Mouse (Mus musculus): ENCODE results near the gene Klk10. TPM values are rescaled to one million over a fixed set of nuclear protein-coding genes. Genes with fewer than 3 reads are reported as not detected.

The Klk10 gene
- polyA plus RNA-seq (2012), result not detected in 2 replicates

DNA sequence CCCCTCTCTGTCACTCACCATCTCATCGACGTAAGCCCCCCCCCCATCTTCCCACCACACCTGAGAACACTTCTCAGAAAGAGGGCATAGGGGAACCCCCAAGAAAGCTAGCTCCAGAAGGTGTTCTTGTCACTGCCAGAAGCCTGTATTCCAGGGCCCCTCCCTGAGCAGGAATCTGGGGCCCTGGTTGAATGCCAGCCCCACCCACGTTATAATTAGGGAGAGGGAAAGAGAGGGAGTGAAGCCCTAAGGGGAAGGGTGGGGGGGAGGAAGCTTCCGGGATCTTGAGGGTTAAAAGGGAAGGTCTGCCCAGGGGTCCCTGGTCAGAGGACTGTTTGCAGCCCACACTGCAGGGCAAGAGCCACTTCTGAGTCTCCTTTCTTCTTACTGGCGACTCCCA is at the start of gene Klk10:
Gene Klk10 (plus strand): TSS at position 290 of the 400 bp plus-strand sequence.
- no peak for TF ChIP-seq GATA1 (IDR thresholded peaks at IDR 0.05; ENCODE audit: low read length)

DNA sequence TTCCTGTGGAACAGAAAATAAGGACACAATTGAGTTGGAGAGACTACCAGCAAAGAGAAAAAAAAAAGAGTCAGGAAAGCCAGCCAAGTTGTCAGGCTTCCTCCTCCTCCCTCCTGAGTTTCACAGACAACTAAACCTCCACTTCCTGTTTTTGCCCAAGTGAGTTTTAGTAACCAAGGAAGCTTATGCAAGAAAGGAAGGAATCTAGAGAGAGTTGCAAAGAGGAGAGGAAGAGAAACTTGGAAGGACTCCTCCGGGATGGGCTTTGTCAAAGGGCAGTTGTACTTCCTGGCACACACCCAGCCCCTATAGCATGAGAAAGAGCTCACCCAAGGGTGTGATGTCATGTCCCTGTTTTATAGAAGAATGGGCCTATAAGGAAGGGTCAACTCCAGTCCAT is 33.0 kb upstream of the Klk10 start:
- TF ChIP-seq GATA1 (IDR thresholded peaks at IDR 0.05; ENCODE audit: low read length), result no peak

DNA sequence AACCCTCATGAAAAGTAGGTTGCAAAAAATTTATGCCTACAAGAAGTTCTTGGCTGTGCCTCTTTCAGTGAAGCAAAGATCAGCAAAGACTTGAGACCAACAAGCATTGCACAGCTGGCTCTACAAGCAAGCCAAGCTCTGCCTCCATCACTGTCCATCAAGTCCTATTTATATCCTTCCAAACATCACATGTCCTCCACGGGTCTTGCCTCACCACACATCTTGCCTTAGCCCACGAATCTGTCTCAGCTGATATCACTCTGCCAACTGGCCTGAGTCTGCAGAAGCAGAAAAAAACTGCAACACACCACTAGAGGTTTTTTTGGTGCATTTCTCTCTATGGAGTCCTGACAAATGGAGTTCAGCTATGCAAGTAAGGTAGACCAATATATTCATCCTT is 28.0 kb upstream of the Klk10 start:
- no peak for TF ChIP-seq GATA1 (IDR thresholded peaks at IDR 0.05; ENCODE audit: low read length)

DNA sequence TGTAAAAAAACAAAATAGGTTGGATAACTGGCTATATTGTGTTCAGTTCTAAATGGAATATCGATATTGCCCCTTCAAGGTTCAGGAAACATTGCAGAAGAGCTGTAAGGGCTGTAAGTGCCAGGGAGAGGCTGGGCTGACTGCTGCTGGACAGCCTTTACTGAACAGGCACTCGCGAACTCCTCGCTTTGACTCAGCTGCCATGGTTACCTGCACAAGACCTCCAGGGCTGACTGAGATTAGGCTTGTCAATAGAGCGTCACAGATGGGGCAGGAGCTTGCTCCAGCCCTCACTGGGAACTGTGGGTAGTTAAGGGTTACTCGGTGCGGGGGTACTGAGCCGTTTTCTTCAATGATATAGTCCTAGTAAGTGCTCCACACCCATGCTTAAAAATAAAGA is 14.4 kb upstream of the Klk10 start:
- TF ChIP-seq GATA1 (IDR thresholded peaks at IDR 0.05; ENCODE audit: low read length), result no peak

DNA sequence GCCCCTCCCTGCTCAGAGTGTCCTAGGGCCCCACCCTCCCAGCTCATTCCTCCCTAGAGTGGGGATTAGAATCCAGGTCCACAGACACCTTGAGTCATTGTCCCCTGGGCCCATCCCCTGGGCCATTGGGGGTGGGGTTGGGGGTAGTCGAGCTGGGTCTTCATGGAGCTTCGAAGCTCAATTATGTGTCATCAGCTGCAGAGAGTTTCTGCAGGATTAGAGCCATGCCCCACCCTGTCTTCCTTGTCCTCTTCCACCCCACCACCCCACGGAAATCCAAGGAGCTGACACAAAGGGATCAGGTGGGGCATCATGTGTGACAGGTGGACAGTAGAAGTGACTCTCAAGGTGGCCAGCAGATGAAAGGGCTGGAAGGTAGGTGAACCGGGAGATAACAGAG is 12.2 kb upstream of the Klk10 start, which contains the start of gene Klk12:
Gene Klk12 (plus strand): TSS at position 301 of the 400 bp plus-strand sequence.
- TF ChIP-seq GATA1 (IDR thresholded peaks at IDR 0.05; ENCODE audit: low read length), result no peak

DNA sequence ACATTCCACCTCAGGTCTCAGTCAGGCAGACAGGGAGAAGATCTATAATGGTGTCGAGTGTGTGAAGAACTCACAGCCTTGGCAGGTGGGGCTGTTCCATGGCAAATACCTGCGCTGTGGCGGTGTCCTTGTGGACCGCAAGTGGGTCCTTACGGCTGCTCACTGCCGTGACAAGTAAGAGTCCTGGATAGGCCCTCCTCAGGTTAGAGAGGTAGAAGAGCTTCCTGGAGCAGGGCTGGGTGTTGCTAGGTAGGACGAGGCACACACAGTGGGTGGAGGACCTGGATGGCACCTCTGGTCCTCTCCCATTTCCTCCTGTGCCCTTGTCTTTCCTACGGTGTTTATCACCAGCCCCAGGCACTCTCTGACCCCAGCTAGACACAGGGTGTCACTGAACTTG is 11.2 kb upstream of the Klk10 start:
- TF ChIP-seq GATA1 (IDR thresholded peaks at IDR 0.05; ENCODE audit: low read length), result no peak

DNA sequence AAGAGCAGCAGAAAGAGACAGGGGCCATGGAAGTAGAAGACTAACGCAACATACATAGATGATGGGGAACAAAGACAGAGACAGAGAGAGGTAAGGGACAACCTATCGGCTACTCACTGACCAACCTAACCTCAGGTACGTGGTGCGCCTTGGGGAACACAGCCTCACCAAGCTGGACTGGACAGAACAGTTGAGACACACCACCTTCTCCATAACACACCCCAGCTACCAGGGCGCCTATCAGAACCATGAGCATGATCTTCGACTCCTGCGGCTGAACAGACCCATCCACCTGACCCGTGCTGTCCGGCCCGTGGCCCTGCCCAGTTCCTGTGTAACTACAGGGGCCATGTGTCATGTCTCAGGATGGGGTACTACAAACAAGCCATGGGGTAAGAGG is 10.1 kb upstream of the Klk10 start:
- TF ChIP-seq GATA1 (IDR thresholded peaks at IDR 0.05; ENCODE audit: low read length), result no peak

DNA sequence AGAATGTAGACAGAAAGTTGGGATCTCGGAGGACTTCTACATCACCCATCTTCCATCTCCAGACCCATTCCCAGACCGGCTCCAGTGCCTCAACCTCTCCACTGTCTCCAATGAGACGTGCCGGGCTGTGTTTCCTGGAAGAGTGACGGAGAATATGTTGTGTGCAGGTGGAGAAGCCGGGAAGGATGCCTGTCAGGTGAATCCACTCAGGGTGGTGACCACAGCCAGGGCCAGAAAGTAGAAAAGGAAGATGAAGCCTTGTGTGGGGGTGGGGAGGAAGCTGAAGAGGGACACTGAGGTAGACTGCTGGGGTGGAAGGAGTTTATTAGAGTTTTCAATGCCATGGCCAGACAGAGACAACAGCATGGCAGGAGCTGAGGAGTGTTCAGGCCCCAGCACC is 8.9 kb upstream of the Klk10 start:
- no peak for TF ChIP-seq GATA1 (IDR thresholded peaks at IDR 0.05; ENCODE audit: low read length)

DNA sequence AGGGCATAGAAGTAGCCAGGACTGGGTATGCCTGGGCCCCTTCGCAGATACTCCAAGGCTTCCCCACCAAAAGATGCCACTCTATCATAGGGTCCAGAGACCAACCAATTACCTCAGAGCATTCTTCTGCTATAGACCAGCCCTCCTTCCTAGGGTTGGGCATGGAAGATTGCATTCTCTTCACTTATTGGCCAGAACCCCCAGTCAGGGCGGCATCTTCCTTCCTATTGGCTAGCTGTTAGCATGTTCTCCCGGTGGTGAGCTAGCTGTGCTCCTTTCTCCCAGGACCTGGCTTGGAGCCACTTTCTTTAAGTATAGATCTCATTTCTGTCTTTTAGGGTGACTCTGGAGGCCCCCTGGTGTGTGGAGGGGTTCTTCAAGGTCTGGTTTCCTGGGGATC is 7.9 kb upstream of the Klk10 start:
- TF ChIP-seq GATA1 (IDR thresholded peaks at IDR 0.05; ENCODE audit: low read length), result no peak

DNA sequence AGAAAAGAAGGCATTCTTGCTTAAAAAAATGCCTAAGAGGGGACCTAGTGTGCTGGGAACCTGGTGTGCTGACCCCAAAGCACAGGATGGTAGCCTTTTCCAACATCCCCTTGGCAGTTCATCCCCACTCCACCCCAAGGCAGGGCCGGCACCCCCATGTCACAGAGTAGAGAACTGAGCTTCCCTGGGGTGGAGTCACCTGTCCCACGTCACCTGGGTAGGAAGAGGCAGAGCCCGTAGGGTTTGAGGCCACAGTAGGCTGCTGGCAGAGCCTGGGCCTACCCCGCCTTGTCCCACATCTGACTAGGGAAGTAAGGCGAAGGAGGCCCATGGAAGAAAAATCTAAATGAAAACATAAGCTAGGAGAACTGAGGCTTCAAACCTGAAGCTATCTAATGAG is 6.5 kb upstream of the Klk10 start, which contains the start of gene Klk11:
Gene Klk11 (plus strand): TSS at position 241 of the 400 bp plus-strand sequence.
- TF ChIP-seq GATA1 (IDR thresholded peaks at IDR 0.05; ENCODE audit: low read length), result no peak

DNA sequence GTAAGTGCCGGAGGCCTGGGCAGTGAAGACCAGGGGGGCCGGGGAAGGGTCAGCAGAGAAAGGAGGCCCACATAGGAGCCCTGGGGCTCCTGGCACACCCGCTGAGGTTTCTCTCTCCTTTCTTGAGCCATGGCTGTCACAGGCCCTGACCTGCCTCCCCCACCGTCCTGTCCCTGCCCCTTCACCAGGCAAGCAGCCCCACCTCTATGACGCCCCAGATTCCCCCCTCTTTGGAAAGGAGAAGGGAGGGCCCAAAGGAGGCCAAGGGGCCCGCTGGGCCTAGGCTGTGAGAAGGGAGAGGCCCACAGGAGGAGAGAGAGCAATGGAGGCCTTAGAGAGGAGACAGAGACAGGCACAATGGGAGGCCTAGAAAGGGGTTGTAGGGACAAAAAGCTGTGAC is 6.0 kb upstream of the Klk10 start:
- TF ChIP-seq GATA1 (IDR thresholded peaks at IDR 0.05; ENCODE audit: low read length), result no peak

DNA sequence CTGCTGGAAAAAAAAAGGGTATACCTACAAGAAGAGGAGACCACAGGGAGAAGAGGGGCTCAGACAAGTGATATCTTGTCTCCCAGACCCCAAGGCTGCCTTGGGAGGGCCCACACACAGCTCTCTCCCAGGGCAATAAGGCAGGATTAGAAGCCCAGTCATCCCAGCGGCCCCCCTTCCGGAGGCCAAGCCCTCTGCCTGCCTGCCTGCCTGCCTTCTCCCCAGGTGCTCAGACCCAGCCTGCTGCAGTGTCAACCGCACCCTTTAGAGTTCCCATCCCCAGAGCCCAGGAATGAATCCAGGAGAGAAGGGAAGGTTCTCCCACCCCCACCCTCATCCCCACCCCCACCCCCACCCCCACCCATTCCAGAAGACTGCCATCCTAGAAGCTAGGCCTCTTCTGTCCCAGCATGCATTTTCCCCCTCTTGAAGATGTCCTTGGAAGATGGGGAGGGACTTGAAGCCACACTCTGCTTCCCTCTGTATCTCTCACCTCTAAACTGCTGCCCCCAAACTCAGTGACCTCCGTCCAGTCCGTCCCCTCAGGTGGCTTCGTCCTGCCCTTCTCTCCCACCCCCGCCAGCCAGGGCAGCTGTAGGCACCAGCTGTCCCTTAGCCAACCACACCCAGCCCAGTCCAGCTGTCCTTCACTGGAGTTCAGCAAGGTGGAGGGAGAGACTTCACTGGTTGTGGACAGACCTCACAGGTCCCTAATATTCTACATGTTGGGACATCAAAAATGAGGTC is 5.4 kb upstream of the Klk10 start:
- no peak for TF ChIP-seq GATA1 (IDR thresholded peaks at IDR 0.05; ENCODE audit: low read length)

DNA sequence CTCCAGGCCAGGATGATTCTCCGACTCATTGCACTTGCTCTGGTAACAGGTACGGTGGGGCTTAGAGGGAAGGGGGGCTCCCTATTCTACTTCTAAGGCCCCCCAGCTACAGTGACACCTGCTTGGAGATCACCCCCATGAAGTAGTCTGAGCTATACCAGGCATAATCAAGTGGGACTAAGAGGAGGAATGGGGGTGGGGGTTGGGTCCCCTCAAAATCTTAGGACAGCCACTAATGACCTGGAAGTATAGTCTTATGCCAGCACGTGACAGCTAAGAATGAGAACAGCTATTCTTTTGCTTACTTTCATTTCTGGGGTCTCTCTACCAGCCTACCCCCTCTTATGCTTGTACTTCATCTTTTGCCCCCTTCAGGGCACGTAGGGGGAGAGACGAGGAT is 4.3 kb upstream of the Klk10 start:
- no peak for TF ChIP-seq GATA1 (IDR thresholded peaks at IDR 0.05; ENCODE audit: low read length)

DNA sequence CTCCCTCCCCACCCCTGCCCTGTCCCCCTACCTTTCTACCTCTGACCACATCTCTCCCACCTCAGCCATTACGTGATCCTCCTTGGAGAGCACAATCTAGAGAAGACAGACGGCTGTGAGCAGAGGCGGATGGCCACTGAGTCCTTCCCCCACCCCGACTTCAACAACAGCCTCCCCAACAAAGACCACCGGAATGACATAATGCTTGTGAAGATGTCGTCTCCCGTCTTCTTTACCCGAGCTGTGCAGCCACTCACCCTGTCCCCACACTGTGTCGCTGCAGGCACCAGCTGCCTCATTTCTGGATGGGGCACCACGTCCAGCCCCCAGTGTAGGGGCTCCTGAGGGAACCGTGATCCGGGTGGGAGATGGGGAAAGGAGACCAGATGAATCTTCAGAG is 3.4 kb upstream of the Klk10 start:
- TF ChIP-seq GATA1 (IDR thresholded peaks at IDR 0.05; ENCODE audit: low read length), result no peak

DNA sequence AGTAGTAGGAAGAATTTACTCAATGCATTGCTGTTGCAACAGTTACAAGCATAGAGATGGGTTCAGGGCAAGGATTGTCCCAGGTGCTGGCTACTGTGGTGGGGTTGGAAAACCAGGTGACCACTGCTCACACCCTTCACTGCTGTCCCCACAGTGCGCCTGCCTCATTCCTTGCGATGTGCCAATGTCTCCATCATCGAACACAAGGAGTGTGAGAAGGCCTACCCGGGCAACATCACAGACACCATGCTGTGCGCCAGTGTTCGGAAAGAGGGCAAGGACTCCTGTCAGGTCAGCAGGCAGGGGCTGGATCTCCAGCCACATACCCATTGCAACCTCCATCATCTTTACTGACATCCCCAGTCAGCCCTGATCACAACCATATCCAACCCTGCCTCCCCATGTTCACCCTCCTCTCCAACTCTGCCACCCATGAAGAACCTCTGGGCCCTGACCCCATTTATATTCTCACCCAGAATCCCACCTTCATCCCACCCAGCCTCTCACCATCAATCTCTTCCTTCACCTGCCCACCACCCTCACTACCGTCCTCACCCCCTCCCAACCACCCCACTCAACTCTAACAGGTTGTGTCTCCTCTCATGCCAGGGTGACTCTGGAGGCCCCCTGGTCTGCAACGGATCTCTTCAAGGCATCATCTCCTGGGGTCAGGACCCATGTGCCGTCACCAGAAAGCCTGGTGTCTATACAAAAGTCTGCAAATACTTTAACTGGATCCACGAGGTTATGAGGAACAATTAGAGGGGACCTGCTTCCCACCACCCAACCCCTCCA is 2.5 kb upstream of the Klk10 start:
- TF ChIP-seq GATA1 (IDR thresholded peaks at IDR 0.05; ENCODE audit: low read length), result no peak

DNA sequence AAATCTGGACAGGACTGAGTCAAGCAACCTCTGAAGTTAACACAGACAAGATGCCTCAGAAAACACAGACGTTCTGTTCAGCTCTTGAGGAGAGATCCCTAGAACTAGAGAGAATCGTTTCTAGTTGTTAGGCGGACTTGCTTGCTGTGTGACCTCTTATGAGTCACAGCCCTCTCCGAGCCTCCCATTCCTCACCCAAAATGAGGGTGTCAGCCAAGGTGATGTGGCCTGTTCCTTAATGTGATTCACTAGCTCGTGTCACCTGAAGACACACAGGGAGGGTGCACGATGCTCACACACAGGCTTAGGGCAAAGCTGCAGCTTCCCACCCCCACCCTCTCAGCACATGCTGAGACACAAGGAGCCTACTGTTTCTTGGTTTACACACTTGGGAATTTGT is 594 bp upstream of the Klk10 start:
- TF ChIP-seq GATA1 (IDR thresholded peaks at IDR 0.05; ENCODE audit: low read length), result no peak

DNA sequence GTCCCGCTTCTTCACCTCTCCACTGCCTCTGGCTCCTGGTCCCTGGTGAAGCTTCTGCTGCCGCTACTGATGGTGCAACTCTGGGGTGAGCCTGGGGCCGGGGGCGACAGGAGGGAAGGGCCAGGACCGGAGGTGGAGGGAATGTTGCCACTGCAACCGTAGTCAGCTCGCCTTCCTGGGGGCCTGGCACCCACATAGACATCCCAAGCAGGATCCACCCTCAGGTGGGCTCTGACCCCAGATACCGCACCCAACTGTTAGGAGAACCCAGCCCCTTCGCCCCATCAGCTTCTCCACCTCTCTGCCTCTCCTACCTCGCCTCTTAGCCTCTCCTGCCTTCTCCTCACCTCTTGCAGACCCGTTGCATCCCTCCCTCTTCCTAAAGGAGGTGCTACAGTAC is 706 bp downstream of the Klk10 start:
- TF ChIP-seq GATA1 (IDR thresholded peaks at IDR 0.05; ENCODE audit: low read length), result no peak

All from G1E-ER4 (cell line).